Mouse (Mus musculus) neural tube, embryonic 15.5 days (tissue): ENCODE measurements around the gene Sptan1. TPM values are rescaled to one million over a fixed set of nuclear protein-coding genes. Genes with fewer than 3 reads are reported as not detected.

Source experiments
- ATAC-seq: fragments of 200-750 bp; cut with Nextera tagmentation; 2 replicates; pipeline ENCODE4 v1.8.0; 2017; ENCODE audit warnings: mild to moderate bottlenecking, moderate TSS enrichment, moderate library complexity; ENCODE audit not compliant: low FRiP score
- H3K27ac ChIP-seq: fragments of 300-500 bp; sonication (generic); replicated peaks from 2 replicates; pipeline ENCODE4 v1.5.1; 2015; ENCODE audit warnings: mild to moderate bottlenecking, inconsistent platforms
- H3K27me3 ChIP-seq: fragments of 300-500 bp; sonication (generic); replicated peaks from 2 replicates; pipeline ENCODE4 v1.6.1; 2015; ENCODE audit warnings: inconsistent platforms
- H3K36me3 ChIP-seq: fragments of 300-500 bp; sonication (generic); 2 replicates; pipeline ENCODE4 v1.6.1; 2015; ENCODE audit warnings: inconsistent platforms
- H3K4me1 ChIP-seq: fragments of 300-500 bp; sonication (generic); 2 replicates; pipeline ENCODE4 v1.6.1; 2015; ENCODE audit warnings: inconsistent platforms
- H3K4me2 ChIP-seq: fragments of 300-500 bp; sonication (generic); 2 replicates; pipeline ENCODE4 v1.6.1; 2015; ENCODE audit warnings: inconsistent platforms, mild to moderate bottlenecking, moderate library complexity
- H3K4me3 ChIP-seq: fragments of 300-500 bp; sonication (generic); replicated peaks from 2 replicates; pipeline ENCODE4 v1.5.1; 2015; ENCODE audit warnings: mild to moderate bottlenecking, inconsistent platforms
- H3K9ac ChIP-seq: fragments of 300-500 bp; sonication (generic); replicated peaks from 2 replicates; pipeline ENCODE4 v1.6.1; 2015; ENCODE audit warnings: mild to moderate bottlenecking, inconsistent platforms
- H3K9me3 ChIP-seq: fragments of 300-500 bp; sonication (generic); replicated peaks from 2 replicates; pipeline ENCODE4 v1.6.1; 2016; ENCODE audit warnings: inconsistent platforms
- WGBS: fragments of 180-500 bp; shearing (Covaris S2); methylation state at CpG from one replicate; pipeline ENCODE4 v1.1.7; 2015; ENCODE audit warnings: mixed read lengths; 5-methylcytosine and 5-hydroxymethylcytosine counted together
- polyA plus RNA-seq: library from polyadenylated mRNA; unstranded; fragments of >200 nt; fragmentation: Nextera tagmentation; extraction: Ambion mirVana; gene quantifications from 2 replicates; pipeline ENCODE4 v1.2.1, GENCODE M21; 2015

The Sptan1 gene
- polyA plus RNA-seq: 186 and 213 TPM in 2 replicates

- under 1% methylated on average over 72 of the region's 82 CpGs for WGBS
- Histone ChIP-seq H3K4me3 (peak within 1 kb of the TSS; percentile 90), H3K4me2 (peak within 1 kb of the TSS; percentile 71), H3K9ac (peak within 1 kb of the TSS; percentile 100), H3K27ac (peak within 1 kb of the TSS; percentile 99), H3K4me1 (peaks cover 56% of the 10 kb centered on the region), H3K36me3 (peaks cover 20% of the 10 kb centered on the region), H3K9me3 (no peaks in the 10 kb centered on the region), H3K27me3 (no peaks in the 10 kb centered on the region)
- ATAC-seq: peak; percentile 99
Measured at GRCm38 (mm10) chr2:29965250-29965843, at the start of gene Sptan1. Sptan1 (plus strand) TSS chr2:29965560.

- Histone ChIP-seq H3K4me2 (no peak overlapping the region), H3K27me3 (no peaks in the 10 kb centered on the region), H3K27ac (no peak overlapping the region), H3K4me1 (0 out of 2 replicates have a peak, but pooled peaks cover 6% of the 10 kb centered on the region), H3K36me3 (peaks cover 84% of the 10 kb centered on the region), H3K4me3 (no peak overlapping the region), H3K9ac (no peak overlapping the region), H3K9me3 (no peaks in the 10 kb centered on the region)
- 92% methylated on average over 11 of the region's 11 CpGs for WGBS
- ATAC-seq: no peak
Measured at GRCm38 (mm10) chr2:29917621-29918020, 47.7 kb upstream of the Sptan1 start.

- no peak overlapping the region for H3K9ac ChIP-seq
- 66% methylated on average over 11 of the region's 11 CpGs for WGBS
- H3K27me3 ChIP-seq: no peaks in the 10 kb centered on the region
- no peaks in the 10 kb centered on the region for H3K9me3 ChIP-seq
- peak overlapping the region; percentile 19; the same call in 1 of the 2 replicates for H3K27ac ChIP-seq
- H3K4me1 ChIP-seq: 0 out of 2 replicates have a peak, but pooled peaks cover 6% of the 10 kb centered on the region
- ATAC-seq: no peak
- H3K4me3 ChIP-seq: no peak overlapping the region
- peaks cover 88% of the 10 kb centered on the region for H3K36me3 ChIP-seq
- H3K4me2 ChIP-seq: no peak overlapping the region
Measured at GRCm38 (mm10) chr2:29922011-29922410, 43.3 kb upstream of the Sptan1 start.

GRCm38 (mm10) chr2:29926542-29926941 is 38.8 kb upstream of the Sptan1 start:
- H3K4me1 ChIP-seq: 0 out of 2 replicates have a peak, but pooled peaks cover 6% of the 10 kb centered on the region
- no peak overlapping the region for H3K27ac ChIP-seq

GRCm38 (mm10) chr2:29930506-29930905 is 34.9 kb upstream of the Sptan1 start:
- ATAC-seq: no peak
- Histone ChIP-seq H3K9me3 (no peaks in the 10 kb centered on the region), H3K27ac (no peak overlapping the region), H3K36me3 (peaks cover 55% of the 10 kb centered on the region), H3K4me2 (no peak overlapping the region), H3K9ac (no peak overlapping the region), H3K27me3 (no peaks in the 10 kb centered on the region), H3K4me1 (peaks cover 6% of the 10 kb centered on the region; the same call in 1 of the 2 replicates), H3K4me3 (no peak overlapping the region)
- WGBS: 86% methylated on average over 10 of the region's 10 CpGs

More at GRCm38 (mm10) chr2:29926542-29926941, 38.8 kb upstream of the Sptan1 start:
- Histone ChIP-seq H3K36me3 (peaks cover 94% of the 10 kb centered on the region), H3K4me3 (no peak overlapping the region), H3K27me3 (no peaks in the 10 kb centered on the region), H3K9ac (no peak overlapping the region), H3K9me3 (no peaks in the 10 kb centered on the region), H3K4me2 (no peak overlapping the region)
- no peak for ATAC-seq
- WGBS: 91% methylated on average over 5 of the region's 5 CpGs

GRCm38 (mm10) chr2:29931194-29931593 is 34.2 kb upstream of the Sptan1 start:
- no peaks in the 10 kb centered on the region for H3K9me3 ChIP-seq
- H3K4me3 ChIP-seq: no peak overlapping the region
- H3K4me1 ChIP-seq: peaks cover 13% of the 10 kb centered on the region
- H3K27me3 ChIP-seq: no peaks in the 10 kb centered on the region
- ATAC-seq: no peak
- no peak overlapping the region for H3K4me2 ChIP-seq
- 87% methylated on average over 6 of the region's 6 CpGs for WGBS
- H3K36me3 ChIP-seq: peaks cover 49% of the 10 kb centered on the region
- no peak overlapping the region for H3K27ac ChIP-seq
- H3K9ac ChIP-seq: no peak overlapping the region

- H3K4me2 ChIP-seq: peak within 1 kb of the TSS; percentile 79
- peak within 1 kb of the TSS; percentile 88 for H3K27ac ChIP-seq
- H3K9me3 ChIP-seq: no peaks in the 10 kb centered on the region
- H3K4me3 ChIP-seq: peak within 1 kb of the TSS; percentile 98
- WGBS: 3% methylated on average over 44 of the region's 44 CpGs
- no peaks in the 10 kb centered on the region for H3K27me3 ChIP-seq
- peaks cover 42% of the 10 kb centered on the region for H3K36me3 ChIP-seq
- ATAC-seq: peak; percentile 99
- H3K9ac ChIP-seq: peak within 1 kb of the TSS; percentile 67
- peaks cover 14% of the 10 kb centered on the region for H3K4me1 ChIP-seq
Measured at GRCm38 (mm10) chr2:29934906-29935599, 30.3 kb upstream of the Sptan1 start, which contains the start of gene Gle1. Gle1 (plus strand) TSS chr2:29935426.

GRCm38 (mm10) chr2:29940073-29940472 is 25.3 kb upstream of the Sptan1 start:
- H3K4me3 ChIP-seq: no peak overlapping the region
- no peak overlapping the region for H3K27ac ChIP-seq
- H3K4me1 ChIP-seq: peaks cover 8% of the 10 kb centered on the region
- H3K9me3 ChIP-seq: no peaks in the 10 kb centered on the region
- no peaks in the 10 kb centered on the region for H3K27me3 ChIP-seq
- peaks cover 76% of the 10 kb centered on the region for H3K36me3 ChIP-seq
- H3K4me2 ChIP-seq: no peak overlapping the region
- no peak overlapping the region for H3K9ac ChIP-seq
- ATAC-seq: no peak
- 90% methylated on average over 9 of the region's 9 CpGs for WGBS

GRCm38 (mm10) chr2:29940826-29941225 is 24.5 kb upstream of the Sptan1 start:
- peaks cover 82% of the 10 kb centered on the region for H3K36me3 ChIP-seq
- H3K4me3 ChIP-seq: no peak overlapping the region
- no peaks in the 10 kb centered on the region for H3K9me3 ChIP-seq
- WGBS: 91% methylated on average over 7 of the region's 7 CpGs
- H3K4me1 ChIP-seq: peaks cover 5% of the 10 kb centered on the region
- no peak overlapping the region for H3K27ac ChIP-seq
- no peak for ATAC-seq
- no peak overlapping the region for H3K4me2 ChIP-seq
- no peaks in the 10 kb centered on the region for H3K27me3 ChIP-seq
- H3K9ac ChIP-seq: no peak overlapping the region

GRCm38 (mm10) chr2:29944723-29945122 is 20.6 kb upstream of the Sptan1 start:
- no peak overlapping the region for H3K4me3 ChIP-seq
- no peak overlapping the region for H3K4me2 ChIP-seq
- H3K9me3 ChIP-seq: no peaks in the 10 kb centered on the region
- H3K36me3 ChIP-seq: peaks cover 92% of the 10 kb centered on the region
- H3K9ac ChIP-seq: no peak overlapping the region
- no peaks in the 10 kb centered on the region for H3K4me1 ChIP-seq
- H3K27me3 ChIP-seq: no peaks in the 10 kb centered on the region
- ATAC-seq: no peak
- WGBS: 81% methylated on average over 1 of the region's 1 CpGs
- H3K27ac ChIP-seq: no peak overlapping the region

GRCm38 (mm10) chr2:29948896-29949295 is 16.5 kb upstream of the Sptan1 start:
- Histone ChIP-seq H3K4me2 (no peak overlapping the region), H3K4me1 (no peaks in the 10 kb centered on the region), H3K27ac (no peak overlapping the region), H3K36me3 (peaks cover 89% of the 10 kb centered on the region), H3K9ac (no peak overlapping the region), H3K27me3 (no peaks in the 10 kb centered on the region), H3K9me3 (no peaks in the 10 kb centered on the region), H3K4me3 (no peak overlapping the region)
- 96% methylated on average over 5 of the region's 5 CpGs for whole genome bisulfite sequencing
- ATAC-seq: no peak

- peaks cover 36% of the 10 kb centered on the region for H3K36me3 ChIP-seq
- no peak overlapping the region for H3K4me3 ChIP-seq
- no peak overlapping the region for H3K27ac ChIP-seq
- H3K9me3 ChIP-seq: no peaks in the 10 kb centered on the region
- no peak for ATAC-seq
- WGBS: 98% methylated on average over 7 of the region's 7 CpGs
- H3K9ac ChIP-seq: no peak overlapping the region
- H3K27me3 ChIP-seq: no peaks in the 10 kb centered on the region
- H3K4me1 ChIP-seq: peaks cover 19% of the 10 kb centered on the region
- H3K4me2 ChIP-seq: no peak overlapping the region
Measured at GRCm38 (mm10) chr2:29961246-29961645, 4.1 kb upstream of the Sptan1 start.
